Mouse (Mus musculus) neural tube, embryonic 11.5 days (tissue): ENCODE data around the gene Ucp2. TPM values are rescaled to one million over a fixed set of nuclear protein-coding genes. Genes with fewer than 3 reads are reported as not detected.

Source experiments
- ATAC-seq: fragments of 200-750 bp; cut with Nextera tagmentation; 2 replicates; pipeline ENCODE4 v1.8.0; 2017; ENCODE audit warnings: moderate number of reproducible peaks, mild to moderate bottlenecking, moderate TSS enrichment, moderate library complexity; ENCODE audit not compliant: insufficient read depth, low FRiP score, low TSS enrichment
- DNase-seq: peaks from one replicate; pipeline ENCODE4 v3.0.0-alpha.2; 2015; ENCODE audit warnings: low spot score
- H3K27ac ChIP-seq: fragments of 300-500 bp; sonication (generic); 2 replicates; pipeline ENCODE4 v1.5.1; 2014; ENCODE audit warnings: low read depth, mild to moderate bottlenecking, low read length
- H3K27me3 ChIP-seq: fragments of 300-500 bp; sonication (generic); 2 replicates; pipeline ENCODE4 v1.6.1; 2014; ENCODE audit warnings: mild to moderate bottlenecking, low read length, mixed read lengths; ENCODE audit not compliant: control insufficient read depth, insufficient read depth
- H3K36me3 ChIP-seq: fragments of 300-500 bp; sonication (generic); 2 replicates; pipeline ENCODE4 v1.6.1; 2014; ENCODE audit warnings: mild to moderate bottlenecking, low read length, moderate library complexity, mixed read lengths; ENCODE audit not compliant: control insufficient read depth, insufficient read depth
- H3K4me1 ChIP-seq: fragments of 300-500 bp; sonication (generic); 2 replicates; pipeline ENCODE4 v1.6.1; 2014; ENCODE audit warnings: low read length, mixed read lengths; ENCODE audit not compliant: control insufficient read depth, insufficient read depth
- H3K4me2 ChIP-seq: fragments of 300-500 bp; sonication (generic); 2 replicates; pipeline ENCODE4 v1.6.1; 2014; ENCODE audit warnings: low read depth, mild to moderate bottlenecking, moderate library complexity
- H3K4me3 ChIP-seq: fragments of 300-500 bp; sonication (generic); 2 replicates; pipeline ENCODE4 v1.5.1; 2014; ENCODE audit warnings: low read depth, low read length
- H3K9ac ChIP-seq: fragments of 300-500 bp; sonication (generic); 2 replicates; pipeline ENCODE4 v1.6.1; 2014; ENCODE audit warnings: mild to moderate bottlenecking, low read length
- H3K9me3 ChIP-seq: fragments of 300-500 bp; sonication (generic); 2 replicates; pipeline ENCODE4 v1.6.1; 2016; ENCODE audit warnings: low read length; ENCODE audit not compliant: control insufficient read depth
- WGBS: fragments of 180-500 bp; shearing (Covaris S2); extraction: QIAGEN DNeasy Blood & Tissue Kit; methylation state at CpG from one replicate; pipeline ENCODE4 v1.1.7; 2014; 5-methylcytosine and 5-hydroxymethylcytosine counted together
- polyA plus RNA-seq: library from polyadenylated mRNA; unstranded; fragments of >200 nt; fragmentation: Nextera tagmentation; extraction: Ambion mirVana; gene quantifications from 2 replicates; pipeline ENCODE4 v1.2.1, GENCODE M21; 2014

Gene Ucp2
- polyA plus RNA-seq, 1 experiment from 2014 or later, result 88.8 TPM

DNA sequence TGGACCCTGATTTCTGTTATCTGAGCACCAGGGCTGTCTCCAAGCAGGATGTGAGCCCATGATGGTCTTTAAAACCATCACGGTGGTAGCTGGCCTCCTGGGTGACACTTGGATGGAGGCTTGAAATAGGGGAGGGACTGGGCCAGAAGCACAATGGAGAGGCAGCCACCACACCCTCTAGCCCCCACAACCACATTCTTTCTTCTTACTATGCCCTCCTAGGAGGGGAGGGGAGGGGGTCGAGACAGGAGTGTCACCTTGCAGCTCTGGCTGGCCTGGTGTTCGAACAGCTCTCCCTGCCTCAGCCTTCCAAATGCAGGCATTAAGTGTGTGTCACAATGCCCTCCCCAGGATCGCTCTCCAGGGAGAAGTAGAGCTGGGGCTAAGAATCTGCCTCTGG, 4.3 kb downstream of the Ucp2 start:
- 82% methylated on average over 4 of the region's 4 CpGs for WGBS
- no peak overlapping the region for H3K4me3 ChIP-seq
- ATAC-seq, result no peak
- H3K9me3 ChIP-seq, result no peaks in the 10 kb centered on the region
- peaks cover 20% of the 10 kb centered on the region for H3K4me1 ChIP-seq
- no peak overlapping the region for H3K27ac ChIP-seq
- H3K36me3 ChIP-seq, result peaks cover 2% of the 10 kb centered on the region; the same call in 1 of the 2 replicates
- no peaks in the 10 kb centered on the region for H3K27me3 ChIP-seq
- no peak for DNase-seq
- H3K9ac ChIP-seq, result no peak overlapping the region
- H3K4me2 ChIP-seq, result no peak overlapping the region

- Histone ChIP-seq H3K27me3 (no peaks in the 10 kb centered on the region), H3K4me2 (no peak overlapping the region), H3K9ac (no peak overlapping the region), H3K4me3 (no peak overlapping the region), H3K4me1 (peaks cover 16% of the 10 kb centered on the region; the same call in 1 of the 2 replicates), H3K36me3 (peaks cover 2% of the 10 kb centered on the region; the same call in 1 of the 2 replicates), H3K9me3 (no peaks in the 10 kb centered on the region), H3K27ac (no peak overlapping the region)
- WGBS, result 86% methylated on average over 13 of the region's 13 CpGs
- no peak for DNase-seq
- ATAC-seq, result no peak
These were observed 4.8 kb downstream of the Ucp2 start for GRCm38 (mm10) chr7:100497982-100498381.

DNA sequence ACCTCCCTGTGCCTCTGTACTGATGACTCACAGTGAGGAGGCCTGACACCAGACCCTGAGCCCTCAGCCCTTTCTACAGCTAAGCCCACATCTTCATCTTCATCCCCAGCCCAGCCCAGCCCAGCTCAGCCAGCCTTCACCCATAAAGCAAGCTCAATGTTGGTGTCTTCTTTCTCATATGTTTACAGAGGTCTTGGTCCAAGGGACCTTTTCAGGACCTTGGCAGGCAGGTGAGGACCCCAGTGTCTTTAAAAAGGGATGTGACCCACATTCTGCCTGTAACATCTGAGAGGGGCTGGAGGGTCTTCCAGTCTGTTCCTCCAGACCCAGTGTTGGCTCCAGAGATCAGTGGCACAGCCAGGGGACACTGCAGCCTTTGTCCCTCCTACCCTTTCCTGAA, 6.3 kb downstream of the Ucp2 start:
- Histone ChIP-seq H3K27me3 (no peaks in the 10 kb centered on the region), H3K4me2 (no peak overlapping the region), H3K4me3 (no peak overlapping the region), H3K9ac (no peak overlapping the region), H3K36me3 (peaks cover 2% of the 10 kb centered on the region; the same call in 1 of the 2 replicates), H3K4me1 (peaks cover 7% of the 10 kb centered on the region; the same call in 1 of the 2 replicates), H3K9me3 (no peaks in the 10 kb centered on the region), H3K27ac (no peak overlapping the region)
- no peak for ATAC-seq
- DNase-seq, result no peak

GRCm38 (mm10) chr7:100500276-100500977, 7.3 kb downstream of the Ucp2 start:
- no peak overlapping the region for H3K9ac ChIP-seq
- ATAC-seq (no peak), DNase-seq (no peak)
- WGBS, result 73% methylated on average over 16 of the region's 16 CpGs
- H3K4me3 ChIP-seq, result no peak overlapping the region
- H3K9me3 ChIP-seq, result no peaks in the 10 kb centered on the region
- H3K36me3 ChIP-seq, result peaks cover 2% of the 10 kb centered on the region; the same call in 1 of the 2 replicates
- H3K4me2 ChIP-seq, result no peak overlapping the region
- peaks cover 5% of the 10 kb centered on the region; the same call in 1 of the 2 replicates for H3K4me1 ChIP-seq
- H3K27me3 ChIP-seq, result no peaks in the 10 kb centered on the region
- H3K27ac ChIP-seq, result no peak overlapping the region

DNA sequence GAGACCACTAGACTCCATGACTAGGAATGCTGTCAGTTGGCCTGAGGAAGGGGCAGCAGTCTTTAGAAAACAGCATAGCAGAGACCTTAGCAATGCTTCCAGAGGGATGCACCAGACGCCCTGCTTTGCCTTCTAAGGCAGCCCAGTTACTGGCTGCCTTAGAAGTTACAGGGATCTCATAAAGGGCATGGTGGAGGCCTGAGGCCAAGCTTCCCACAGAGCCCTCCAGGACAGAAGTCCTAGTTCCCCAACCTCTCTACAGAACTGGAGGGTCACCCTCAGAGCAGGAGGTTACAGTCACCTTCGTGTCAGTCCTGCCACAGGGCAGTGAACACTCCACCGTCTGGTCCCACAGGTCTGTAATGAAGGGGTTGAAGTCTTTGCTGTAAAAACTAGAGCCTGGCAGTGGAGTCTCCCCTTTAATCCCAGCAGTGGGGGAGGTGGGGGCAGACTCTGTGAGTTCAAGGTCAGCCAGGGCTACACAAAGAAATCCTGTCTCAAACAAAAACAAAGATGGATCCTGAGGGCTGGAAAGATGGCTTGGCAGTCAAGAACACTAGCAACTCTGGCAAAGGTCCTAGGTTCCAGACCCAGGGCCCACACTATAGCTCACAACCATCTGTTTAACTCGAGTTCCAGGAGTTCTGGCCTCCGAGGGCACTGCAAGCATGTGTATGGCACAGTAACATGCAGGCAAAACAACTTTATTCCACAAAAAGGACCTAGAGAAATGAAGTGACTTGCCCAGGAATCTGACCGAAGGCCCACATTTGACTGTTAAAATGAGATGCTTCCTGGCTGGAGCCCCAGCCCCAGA, 8.1 kb downstream of the Ucp2 start:
- H3K9ac ChIP-seq, result no peak overlapping the region
- DNase-seq (no peak), ATAC-seq (no peak)
- peaks cover 2% of the 10 kb centered on the region; the same call in 1 of the 2 replicates for H3K36me3 ChIP-seq
- H3K4me3 ChIP-seq, result no peak overlapping the region
- H3K27ac ChIP-seq, result no peak overlapping the region
- 74% methylated on average over 6 of the region's 6 CpGs for WGBS
- no peak overlapping the region for H3K4me2 ChIP-seq
- H3K4me1 ChIP-seq, result no peaks in the 10 kb centered on the region
- H3K27me3 ChIP-seq, result no peaks in the 10 kb centered on the region
- no peaks in the 10 kb centered on the region for H3K9me3 ChIP-seq

GRCm38 (mm10) chr7:100501844-100502373, 8.8 kb downstream of the Ucp2 start:
- DNase-seq (no peak), ATAC-seq (no peak)
- Histone ChIP-seq H3K9me3 (no peaks in the 10 kb centered on the region), H3K4me3 (no peak overlapping the region), H3K36me3 (peaks cover 2% of the 10 kb centered on the region; the same call in 1 of the 2 replicates), H3K4me2 (no peak overlapping the region), H3K27me3 (no peaks in the 10 kb centered on the region), H3K4me1 (no peaks in the 10 kb centered on the region), H3K27ac (no peak overlapping the region), H3K9ac (no peak overlapping the region)
- 74% methylated on average over 2 of the region's 2 CpGs for WGBS

DNA sequence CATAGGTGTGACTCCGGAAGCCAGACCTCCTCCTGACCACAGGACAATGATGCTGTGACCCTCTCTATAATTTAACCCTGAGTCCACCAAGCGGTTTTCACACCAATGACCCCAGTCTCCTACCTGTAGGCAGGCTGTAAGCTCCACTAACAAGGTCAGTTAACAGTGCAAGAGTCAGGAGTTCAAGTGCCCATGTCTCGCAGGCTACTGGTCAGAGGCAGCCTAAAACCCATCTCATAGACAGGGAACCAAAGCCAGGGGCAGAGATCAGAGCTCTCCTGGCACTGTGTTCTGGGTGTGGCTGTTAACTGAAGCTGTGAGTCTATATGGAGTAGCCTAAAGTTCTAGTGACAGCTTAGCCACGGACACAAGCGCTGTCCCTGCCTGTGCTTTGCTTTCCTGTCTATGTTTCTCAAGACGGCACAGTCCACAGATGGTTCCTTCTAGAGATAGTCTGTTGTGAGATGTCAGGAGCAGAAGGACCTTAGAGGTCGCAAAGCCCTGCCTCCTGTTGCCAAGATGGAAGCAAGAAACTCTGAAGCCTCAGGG, 9.3 kb downstream of the Ucp2 start:
- 82% methylated on average over 7 of the region's 7 CpGs for WGBS
- no peak for ATAC-seq

DNA sequence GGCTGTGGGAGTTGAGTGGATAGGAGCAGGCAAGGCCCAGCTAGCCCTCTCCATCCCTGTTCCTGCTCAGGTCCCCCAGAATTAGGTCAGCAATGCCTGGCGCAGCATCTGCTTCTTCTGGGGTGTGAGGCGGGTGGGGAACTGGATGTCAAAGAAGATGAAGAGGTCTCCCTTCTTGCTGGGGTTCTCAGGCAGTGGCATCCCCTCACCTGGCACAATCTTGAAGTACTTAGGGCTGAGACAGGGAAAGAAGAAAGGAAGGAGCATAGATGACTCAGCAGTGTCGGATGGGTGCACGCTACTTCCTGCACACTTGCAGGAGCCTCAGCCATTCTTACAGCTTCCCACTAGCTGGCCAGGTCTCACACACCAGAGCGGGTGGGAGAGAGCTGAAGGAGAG, 9.9 kb downstream of the Ucp2 start:
- no peaks in the 10 kb centered on the region for H3K4me1 ChIP-seq
- H3K27ac ChIP-seq, result no peak overlapping the region
- H3K9me3 ChIP-seq, result no peaks in the 10 kb centered on the region
- no peak for ATAC-seq
- no peak overlapping the region for H3K9ac ChIP-seq
- H3K4me3 ChIP-seq, result no peak overlapping the region
- no peak overlapping the region for H3K4me2 ChIP-seq
- no peaks in the 10 kb centered on the region for H3K27me3 ChIP-seq
- no peak for DNase-seq
- WGBS, result 93% methylated on average over 5 of the region's 5 CpGs
- peaks cover 2% of the 10 kb centered on the region; the same call in 1 of the 2 replicates for H3K36me3 ChIP-seq

More for the DNA sequence above, 9.3 kb downstream of the Ucp2 start:
- Histone ChIP-seq H3K4me3 (no peak overlapping the region), H3K27ac (no peak overlapping the region), H3K9me3 (no peaks in the 10 kb centered on the region), H3K4me2 (no peak overlapping the region), H3K36me3 (peaks cover 2% of the 10 kb centered on the region; the same call in 1 of the 2 replicates), H3K9ac (no peak overlapping the region), H3K27me3 (no peaks in the 10 kb centered on the region), H3K4me1 (no peaks in the 10 kb centered on the region)
- DNase-seq, result no peak
